Mouse (Mus musculus): ENCODE measurements around the gene Gm20379.

Gm20379 gene

DNA sequence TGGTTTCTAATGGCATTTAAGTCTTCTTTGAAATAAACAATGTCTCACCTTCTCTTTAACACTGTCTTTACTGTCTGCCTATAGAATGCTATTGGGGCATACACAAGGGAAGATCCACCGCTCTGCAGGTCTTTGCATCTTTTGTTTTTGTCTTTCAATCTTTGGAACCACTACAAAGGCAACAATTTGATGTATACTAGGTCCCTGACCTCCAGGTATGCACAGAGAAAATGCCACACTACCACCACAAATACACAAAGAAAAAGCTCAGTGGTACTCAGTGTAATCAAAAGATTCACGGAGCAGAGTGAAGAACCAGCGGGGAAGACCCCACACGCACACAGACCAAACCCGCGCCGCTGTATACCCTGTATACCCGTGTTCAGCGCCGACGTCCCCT, at the start of gene Gm20379:
Gene Gm20379, plus strand, starts transcription at position 301 of the 400 bp plus-strand sequence.
- no peak for DNase-seq

- DNase-seq, result no peak
These were observed 44.5 kb upstream of the Gm20379 start for GRCm38 (mm10) chr13:92261329-92261728.

DNA sequence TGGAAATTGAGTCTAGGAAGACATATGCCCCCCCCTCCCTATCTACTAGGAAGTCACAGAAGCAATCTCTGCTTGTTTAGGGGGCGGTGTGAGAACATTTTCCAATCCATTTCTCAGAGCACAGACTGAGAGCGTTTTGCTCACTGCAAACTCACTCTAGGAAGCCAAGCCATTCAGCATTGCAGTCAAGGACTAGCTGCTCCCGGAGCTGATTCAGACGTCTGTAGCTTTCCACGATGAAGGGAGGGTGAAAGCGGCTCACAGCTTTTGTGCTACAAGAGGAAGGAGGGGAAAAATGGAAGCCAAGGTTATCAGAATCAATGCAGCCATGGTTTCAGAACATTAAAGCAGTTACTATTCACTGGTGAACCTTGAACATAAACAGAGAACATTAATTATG, 42.2 kb upstream of the Gm20379 start:
- DNase-seq, result no peak

DNA sequence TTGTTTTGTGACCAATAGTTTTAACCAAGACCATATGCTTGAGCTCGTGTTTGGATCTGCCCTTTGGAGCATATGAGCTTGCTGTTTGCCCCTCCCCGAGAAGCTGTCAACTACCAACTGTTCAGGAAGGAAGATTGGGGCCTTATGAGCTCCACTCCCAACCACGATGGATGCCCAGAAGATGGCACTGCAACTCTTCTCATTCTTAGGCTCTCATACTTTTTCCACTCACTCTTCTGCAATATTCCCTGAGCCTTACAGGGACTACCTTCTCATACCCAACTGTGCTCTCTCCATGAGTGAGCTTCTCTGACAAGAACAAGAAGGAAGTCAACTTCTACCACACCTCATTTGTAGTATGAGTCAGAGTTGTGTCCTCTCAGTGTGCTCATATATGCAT, 38.7 kb upstream of the Gm20379 start:
- no peak for DNase-seq

GRCm38 (mm10) chr13:92274274-92275198, 31.2 kb upstream of the Gm20379 start:
- DNase-seq, result peak; percentile 60

- no peak for DNase-seq
These were observed 30.5 kb upstream of the Gm20379 start for GRCm38 (mm10) chr13:92275292-92275691.

DNA sequence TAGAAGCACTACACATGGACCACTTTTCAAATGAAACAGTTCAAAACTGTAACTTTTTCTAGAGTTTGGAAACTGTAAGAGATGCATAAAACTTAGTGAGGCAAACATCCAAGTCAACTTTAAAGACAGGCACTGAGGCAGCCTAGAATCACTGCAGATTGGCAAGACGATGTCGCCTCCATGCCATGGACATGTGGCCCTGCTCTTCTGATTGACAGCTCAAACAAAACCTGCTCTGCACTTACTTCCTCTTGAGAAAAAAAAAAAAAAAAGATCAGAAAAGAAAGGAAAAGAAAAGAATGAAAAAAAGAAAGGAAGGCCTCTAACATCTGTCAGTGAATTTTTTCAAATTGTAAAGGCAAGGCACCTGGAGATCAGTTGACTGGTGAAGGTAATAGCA, 28.8 kb upstream of the Gm20379 start:
- no peak for DNase-seq

- DNase-seq, result no peak
These were observed 14.2 kb upstream of the Gm20379 start for GRCm38 (mm10) chr13:92291605-92292004.

- no peak for DNase-seq
These were observed 11.9 kb upstream of the Gm20379 start for GRCm38 (mm10) chr13:92293883-92294282.

DNA sequence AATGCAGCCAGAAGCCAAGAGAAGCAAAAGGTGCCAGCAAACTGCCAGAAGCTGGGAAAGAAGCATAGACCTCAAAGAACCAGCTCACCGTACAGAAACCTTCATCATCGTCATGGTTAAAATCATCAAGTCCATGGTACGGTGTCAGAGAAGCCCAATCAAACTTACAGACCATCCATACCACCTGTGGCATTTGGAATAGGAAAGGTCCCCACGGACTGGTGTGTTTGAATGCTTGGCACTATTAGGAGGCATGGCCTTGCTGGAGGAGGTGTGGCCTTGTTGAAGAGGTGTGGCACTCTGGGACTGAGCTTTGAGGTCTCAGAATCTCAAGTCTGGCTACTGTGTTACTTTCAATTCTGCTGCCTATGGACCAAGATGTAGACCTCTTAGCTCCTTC, 9.3 kb upstream of the Gm20379 start:
- no peak for DNase-seq

DNA sequence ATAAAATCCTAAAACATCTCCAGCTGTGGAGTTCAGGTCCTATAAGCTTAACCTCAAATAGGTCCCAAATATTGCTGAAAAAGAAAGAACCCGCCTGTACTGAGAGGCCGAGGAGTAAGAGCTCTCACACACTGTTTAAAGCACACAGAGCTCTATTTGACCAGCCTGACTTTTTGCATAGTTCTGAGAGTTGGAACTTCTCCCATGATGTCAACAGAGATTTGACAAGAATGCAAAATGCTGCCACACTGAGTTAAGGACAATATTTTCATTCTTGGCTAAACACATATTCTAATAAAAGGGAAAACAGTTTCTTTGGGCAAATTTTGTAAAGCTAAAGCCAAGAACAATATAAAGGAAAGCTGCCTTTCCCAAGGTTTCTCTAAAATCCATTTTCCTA, 8.8 kb upstream of the Gm20379 start:
- DNase-seq, result no peak

GRCm38 (mm10) chr13:92299522-92299921, 6.3 kb upstream of the Gm20379 start:
- DNase-seq, result no peak

- DNase-seq, result no peak
These were observed 4.0 kb upstream of the Gm20379 start for GRCm38 (mm10) chr13:92301754-92302153.

GRCm38 (mm10) chr13:92302466-92302865, 3.3 kb upstream of the Gm20379 start:
- no peak for DNase-seq

DNA sequence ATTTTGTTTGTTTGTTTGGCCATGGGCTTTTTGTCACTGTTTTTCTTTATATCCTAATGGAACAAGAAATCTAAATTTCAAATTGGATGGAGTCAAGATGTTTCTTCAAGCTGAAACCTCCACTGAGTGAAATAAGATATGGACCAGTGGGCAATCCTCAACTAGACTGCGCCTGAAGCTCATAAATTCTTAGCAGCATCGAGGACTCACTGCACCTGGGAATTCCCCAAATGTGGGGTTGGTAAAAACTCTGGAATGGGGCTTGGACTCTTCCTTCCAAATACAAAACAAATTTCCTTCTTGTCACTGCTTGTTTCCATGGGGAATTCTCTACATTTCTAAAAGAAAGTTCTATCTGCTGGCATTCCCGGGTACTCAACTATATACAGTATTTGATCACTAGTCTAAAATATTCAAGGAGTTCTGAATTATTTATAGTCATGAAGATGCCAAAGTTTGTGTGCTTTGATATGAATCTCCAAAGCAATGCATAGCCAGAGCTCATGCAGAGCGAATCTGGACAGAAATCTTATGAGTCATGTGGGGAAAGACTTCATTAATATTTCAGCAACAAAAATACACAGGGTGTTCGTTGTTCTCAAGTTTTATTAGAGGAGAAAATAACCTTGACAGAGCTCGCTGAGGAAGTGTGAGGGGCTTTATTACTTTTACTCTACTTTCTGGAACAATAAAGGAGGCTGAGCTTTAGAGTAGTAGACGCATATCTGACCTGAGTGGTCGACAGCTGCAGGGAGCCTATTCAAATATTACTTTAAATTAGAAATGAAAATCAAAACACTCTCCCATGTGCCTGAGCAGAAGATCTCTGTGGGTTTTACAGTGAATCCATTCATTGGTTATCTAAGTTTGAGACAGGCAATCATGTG, 2.5 kb upstream of the Gm20379 start:
- DNase-seq, result no peak

DNA sequence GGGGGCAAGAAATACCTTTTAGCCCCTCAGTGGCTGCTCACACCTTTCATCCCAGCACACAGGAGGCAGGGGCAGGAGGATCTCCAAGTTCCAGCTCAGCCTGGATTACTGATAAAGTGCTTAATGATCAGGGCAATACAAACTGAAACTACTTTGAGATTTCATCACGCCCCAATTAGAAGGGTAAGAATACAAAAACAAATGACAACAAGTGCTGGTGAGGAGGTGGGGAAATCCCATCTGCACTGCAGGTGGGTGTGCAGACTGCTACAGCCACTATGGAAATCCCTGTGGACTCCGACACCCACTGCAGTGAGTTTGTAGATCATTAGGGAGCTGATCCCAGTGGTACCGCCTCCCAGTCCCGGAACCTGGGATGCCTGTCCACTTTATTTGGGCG, 1.5 kb upstream of the Gm20379 start:
- no peak for DNase-seq

DNA sequence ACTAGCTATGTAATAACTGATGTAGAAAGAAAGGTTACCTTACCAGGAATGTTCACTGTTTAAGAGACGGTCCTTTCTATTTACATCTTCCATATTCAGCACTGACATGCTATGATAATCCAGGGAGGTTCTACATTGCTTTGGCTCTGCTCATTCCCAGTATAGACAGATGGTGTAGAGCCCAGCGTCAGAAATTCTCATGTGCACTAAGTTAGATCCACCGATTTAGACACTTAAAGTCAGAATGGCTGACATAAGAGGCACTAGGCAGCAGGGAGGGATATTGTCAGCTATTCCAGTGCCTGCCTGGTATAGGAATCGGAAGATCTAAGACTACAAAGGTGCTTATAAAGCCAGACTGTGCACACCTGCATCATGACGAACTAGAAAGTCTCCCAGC, 8.8 kb downstream of the Gm20379 start:
- DNase-seq, result no peak

GRCm38 (mm10) chr13:92320770-92321169, 15.0 kb downstream of the Gm20379 start:
- DNase-seq, result no peak

GRCm38 (mm10) chr13:92326030-92326429, 20.2 kb downstream of the Gm20379 start:
- no peak for DNase-seq

DNA sequence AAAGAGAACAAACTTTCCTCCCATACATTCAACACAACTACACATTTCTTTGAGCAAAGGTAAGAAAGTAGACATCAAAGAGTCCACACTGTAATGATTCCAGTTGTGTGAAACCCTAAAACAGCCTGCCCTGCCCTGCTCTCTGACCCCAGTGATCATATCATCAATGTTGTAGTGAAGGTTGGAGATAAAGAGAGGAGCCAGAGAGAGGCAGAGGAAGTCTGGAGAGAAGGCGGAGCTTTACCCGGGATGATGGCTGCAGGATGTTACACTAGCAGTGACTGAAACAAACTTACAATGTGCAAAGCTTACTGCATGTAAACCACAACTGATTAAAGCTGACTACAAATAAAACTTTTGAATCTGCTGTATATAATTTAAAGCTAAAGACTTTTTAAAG, 22.2 kb downstream of the Gm20379 start:
- DNase-seq, result no peak

- DNase-seq, result no peak
These were observed 24.8 kb downstream of the Gm20379 start for GRCm38 (mm10) chr13:92330621-92331020.

GRCm38 (mm10) chr13:92332103-92332879, 26.5 kb downstream of the Gm20379 start:
- DNase-seq, result no peak

- no peak for DNase-seq
These were observed 31.1 kb downstream of the Gm20379 start for GRCm38 (mm10) chr13:92336857-92337256.

All from right cerebral cortex, postnatal 25 days (tissue).